Mouse (Mus musculus) heart, adult 2 months (tissue): ENCODE results near the gene Galntl6.

ENCODE experiments used
- CTCF ChIP-seq: fragments of 200-600 bp; IDR thresholded peaks from 2 replicates; pipeline ENCODE4 v1.8.1; 2022; ENCODE audit warnings: antibody characterized with exemption, mild to moderate bottlenecking, moderate library complexity
- EP300 ChIP-seq: fragments of 200-500 bp; IDR thresholded peaks from 2 replicates; pipeline ENCODE4 v1.6.1; 2011; ENCODE audit warnings: low read depth, low read length, control low read depth; ENCODE audit not compliant: insufficient read depth
- POLR2A ChIP-seq: fragments of 200-500 bp; IDR thresholded peaks from 2 replicates; pipeline ENCODE4 v1.6.1; 2011; ENCODE audit warnings: mild to moderate bottlenecking, low read depth, low read length, control low read depth; ENCODE audit not compliant: insufficient read depth

DNA sequence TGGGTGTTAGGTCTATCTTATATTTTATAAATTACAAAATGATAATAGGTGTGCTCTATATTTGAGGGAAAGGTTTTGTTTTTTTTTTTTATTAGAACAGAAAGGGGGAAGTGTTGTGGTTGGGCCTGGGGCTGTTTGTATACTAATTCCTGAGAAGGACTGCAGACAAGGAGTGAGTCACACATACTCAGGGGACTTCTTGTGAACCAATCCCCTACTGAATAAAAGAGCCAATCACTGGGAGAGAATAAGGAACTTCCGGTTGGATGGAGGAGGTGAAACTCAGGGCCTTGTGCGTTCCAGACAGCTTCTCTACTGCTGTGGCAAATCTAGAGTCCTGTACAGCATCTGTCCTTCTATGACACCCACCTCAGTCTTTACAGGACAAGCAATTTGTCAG is 1184.2 kb downstream of the Galntl6 start:
- TF ChIP-seq CTCF (no peak), POLR2A (no peak), EP300 (no peak)
